Mouse (Mus musculus) neural tube, embryonic 15.5 days (tissue): Measurements from ENCODE around the gene Hist1h2br. TPM values are rescaled to one million over a fixed set of nuclear protein-coding genes. Genes with fewer than 3 reads are reported as not detected.
"Not testable (repeated sequence)": the region's sequence is repeated elsewhere in the genome, so short reads cannot be mapped to it uniquely, and the experiment has no call there.

Experiments
- ATAC-seq: fragments of 200-750 bp; cut with Nextera tagmentation; 2 replicates; pipeline ENCODE4 v1.8.0; 2017; ENCODE audit warnings: mild to moderate bottlenecking, moderate TSS enrichment, moderate library complexity; ENCODE audit not compliant: low FRiP score
- H3K27ac ChIP-seq: fragments of 300-500 bp; sonication (generic); replicated peaks from 2 replicates; pipeline ENCODE4 v1.5.1; 2015; ENCODE audit warnings: mild to moderate bottlenecking, inconsistent platforms
- H3K27me3 ChIP-seq: fragments of 300-500 bp; sonication (generic); replicated peaks from 2 replicates; pipeline ENCODE4 v1.6.1; 2015; ENCODE audit warnings: inconsistent platforms
- H3K36me3 ChIP-seq: fragments of 300-500 bp; sonication (generic); 2 replicates; pipeline ENCODE4 v1.6.1; 2015; ENCODE audit warnings: inconsistent platforms
- H3K4me1 ChIP-seq: fragments of 300-500 bp; sonication (generic); 2 replicates; pipeline ENCODE4 v1.6.1; 2015; ENCODE audit warnings: inconsistent platforms
- H3K4me2 ChIP-seq: fragments of 300-500 bp; sonication (generic); 2 replicates; pipeline ENCODE4 v1.6.1; 2015; ENCODE audit warnings: inconsistent platforms, mild to moderate bottlenecking, moderate library complexity
- H3K4me3 ChIP-seq: fragments of 300-500 bp; sonication (generic); replicated peaks from 2 replicates; pipeline ENCODE4 v1.5.1; 2015; ENCODE audit warnings: mild to moderate bottlenecking, inconsistent platforms
- H3K9ac ChIP-seq: fragments of 300-500 bp; sonication (generic); replicated peaks from 2 replicates; pipeline ENCODE4 v1.6.1; 2015; ENCODE audit warnings: mild to moderate bottlenecking, inconsistent platforms
- H3K9me3 ChIP-seq: fragments of 300-500 bp; sonication (generic); replicated peaks from 2 replicates; pipeline ENCODE4 v1.6.1; 2016; ENCODE audit warnings: inconsistent platforms
- WGBS: fragments of 180-500 bp; shearing (Covaris S2); methylation state at CpG from one replicate; pipeline ENCODE4 v1.1.7; 2015; ENCODE audit warnings: mixed read lengths; 5-methylcytosine and 5-hydroxymethylcytosine counted together
- polyA plus RNA-seq: library from polyadenylated mRNA; unstranded; fragments of >200 nt; fragmentation: Nextera tagmentation; extraction: Ambion mirVana; gene quantifications from 2 replicates; pipeline ENCODE4 v1.2.1, GENCODE M21; 2015

The Hist1h2br gene
- 3.4 and 10.4 TPM in 2 replicates for polyA plus RNA-seq

DNA sequence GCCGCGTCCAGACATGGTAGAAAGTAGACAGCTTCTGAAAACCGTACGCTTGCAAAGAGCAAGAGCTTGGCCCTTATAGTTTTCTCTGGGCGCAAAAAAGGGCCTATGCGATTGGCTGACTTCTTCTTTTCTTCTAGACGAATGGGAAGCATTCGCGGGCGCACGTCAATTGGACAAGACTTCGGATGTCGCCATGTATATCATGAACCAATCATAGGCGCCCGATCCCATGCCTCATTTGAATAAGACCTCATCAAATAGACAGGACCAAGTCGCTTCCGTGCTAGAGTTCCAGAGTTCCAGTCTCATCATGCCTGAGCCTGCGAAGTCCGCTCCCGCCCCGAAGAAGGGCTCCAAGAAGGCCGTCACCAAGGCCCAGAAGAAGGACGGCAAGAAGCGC is at the start of gene Hist1h2br, which contains the start of gene Hist1h2ap:
TSS of gene Hist1h2br (plus strand) at position 283 of the 400 bp plus-strand sequence.
TSS of gene Hist1h2ap (minus strand) at position 47 of the 400 bp plus-strand sequence.
- H3K9ac ChIP-seq, H3K4me3 ChIP-seq, H3K4me2 ChIP-seq, H3K27ac ChIP-seq, H3K9me3 ChIP-seq, H3K36me3 ChIP-seq, H3K27me3 ChIP-seq, H3K4me1 ChIP-seq: not testable (repeated sequence)
- no CpG with 5 or more reads among the region's 24 CpGs for WGBS
- ATAC-seq, result peak; percentile 97

DNA sequence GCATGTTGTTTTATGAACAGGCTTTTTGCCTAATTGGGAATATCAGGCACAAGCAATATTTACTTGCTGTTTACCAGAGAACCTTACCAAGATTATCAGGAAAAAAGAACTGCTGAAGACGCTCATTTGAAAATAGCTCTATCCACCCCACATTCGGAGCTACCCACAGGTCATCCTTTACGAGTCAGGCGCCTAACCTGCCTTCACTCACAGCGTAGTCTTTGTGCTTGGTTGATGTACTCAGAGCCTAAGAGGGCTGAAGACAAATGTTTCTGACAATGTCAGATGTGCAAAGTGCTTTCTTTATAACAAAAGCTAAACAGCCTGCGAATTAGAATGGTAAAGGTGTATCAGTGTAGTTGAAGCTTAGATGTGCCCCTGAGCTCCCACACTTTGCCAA is 49.2 kb upstream of the Hist1h2br start:
- peak overlapping the region; percentile 58; the same call in 1 of the 2 replicates for H3K27ac ChIP-seq
- 18% methylated on average over 6 of the region's 6 CpGs for WGBS
- peaks cover 6% of the 10 kb centered on the region; the same call in 1 of the 2 replicates for H3K27me3 ChIP-seq
- H3K36me3 ChIP-seq, result no peaks in the 10 kb centered on the region
- H3K4me3 ChIP-seq, result no peak overlapping the region
- H3K4me2 ChIP-seq, result peak overlapping the region; percentile 72; the same call in 1 of the 2 replicates
- peaks cover 42% of the 10 kb centered on the region for H3K4me1 ChIP-seq
- ATAC-seq, result no peak
- H3K9me3 ChIP-seq, result no peaks in the 10 kb centered on the region
- H3K9ac ChIP-seq, result no peak overlapping the region; the same call in 1 of the 2 replicates

DNA sequence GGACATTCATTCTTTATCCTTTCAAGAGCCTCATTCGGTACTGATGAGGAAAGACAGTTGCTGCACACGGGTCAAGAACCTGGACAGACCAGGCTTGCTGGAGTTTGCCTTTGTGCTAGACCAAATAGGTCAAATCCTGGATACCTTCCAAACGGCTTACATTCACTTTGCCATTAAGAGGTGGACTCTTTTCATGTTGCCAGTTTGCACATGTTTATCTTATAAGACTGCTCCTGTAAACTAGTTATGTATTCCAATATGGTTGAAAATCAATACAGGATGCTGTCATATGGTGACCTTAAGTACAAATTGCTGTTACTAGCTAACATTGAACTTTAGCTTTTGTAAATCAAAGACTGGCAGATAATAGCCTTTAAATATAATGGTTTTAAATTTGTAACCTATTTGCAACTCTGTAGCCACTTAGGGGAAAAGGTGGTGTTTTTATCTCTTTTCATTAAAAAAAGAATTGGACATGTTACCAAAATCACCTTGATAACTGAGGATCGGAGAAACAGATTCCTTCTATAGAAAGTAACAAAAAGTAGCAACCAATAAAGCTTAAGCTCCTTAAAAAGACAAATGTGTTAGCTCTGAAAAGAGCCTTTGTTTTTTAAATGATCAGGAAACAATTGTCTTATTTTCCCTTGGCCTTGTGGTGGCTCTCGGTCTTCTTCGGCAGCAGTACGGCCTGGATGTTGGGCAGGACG is 47.2 kb upstream of the Hist1h2br start:
- 3% methylated on average over 8 of the region's 8 CpGs for WGBS
- H3K4me3 ChIP-seq, result peak overlapping the region; percentile 40
- no peaks in the 10 kb centered on the region for H3K9me3 ChIP-seq
- no peaks in the 10 kb centered on the region for H3K36me3 ChIP-seq
- no peak for ATAC-seq
- H3K4me1 ChIP-seq, result peaks cover 37% of the 10 kb centered on the region
- peak overlapping the region; percentile 71 for H3K27ac ChIP-seq
- peak overlapping the region; percentile 67 for H3K4me2 ChIP-seq
- no peaks in the 10 kb centered on the region for H3K27me3 ChIP-seq
- 0 out of 2 replicates have a peak overlapping the region, but pooled peaks have one; percentile 30 for H3K9ac ChIP-seq

DNA sequence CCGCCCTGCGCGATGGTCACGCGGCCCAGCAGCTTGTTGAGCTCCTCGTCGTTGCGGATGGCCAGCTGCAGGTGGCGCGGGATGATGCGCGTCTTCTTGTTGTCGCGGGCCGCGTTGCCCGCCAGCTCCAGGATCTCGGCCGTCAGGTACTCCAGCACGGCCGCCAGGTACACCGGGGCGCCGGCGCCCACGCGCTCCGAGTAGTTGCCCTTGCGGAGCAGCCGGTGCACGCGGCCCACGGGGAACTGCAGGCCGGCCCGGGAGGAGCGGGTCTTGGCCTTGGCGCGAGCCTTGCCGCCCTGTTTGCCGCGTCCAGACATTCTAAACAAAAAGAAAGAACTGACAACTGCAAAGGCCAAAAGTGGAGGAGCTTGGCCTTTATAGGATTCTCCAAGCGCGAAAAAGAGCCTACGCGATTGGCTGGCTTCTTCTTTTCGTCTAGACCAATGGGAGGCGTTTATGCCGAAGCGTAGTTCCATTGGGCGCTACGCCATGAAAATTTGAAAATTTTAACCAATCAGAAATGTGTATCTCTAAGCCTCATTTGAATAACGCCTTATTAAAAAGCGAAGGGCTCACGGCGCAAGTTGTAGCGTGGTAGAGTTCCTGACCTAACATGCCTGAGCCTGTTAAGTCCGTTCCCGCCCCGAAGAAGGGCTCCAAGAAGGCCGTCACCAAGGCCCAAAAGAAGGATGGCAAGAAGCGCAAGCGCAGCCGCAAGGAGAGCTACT is 46.5 kb upstream of the Hist1h2br start, which contains the start of the genes Hist1h2an and Hist1h2bp:
TSS of gene Hist1h2an (minus strand) at position 320 of the 731 bp plus-strand sequence.
TSS of gene Hist1h2bp (plus strand) at position 563 of the 731 bp plus-strand sequence.
- not testable (repeated sequence) for H3K9me3 ChIP-seq, H3K36me3 ChIP-seq, H3K27me3 ChIP-seq
- Histone ChIP-seq H3K9ac (0 out of 2 replicates have a peak within 1 kb of the TSS, but pooled peaks have one; percentile 34), H3K4me1 (peaks cover 37% of the 10 kb centered on the region), H3K4me2 (peak within 1 kb of the TSS; percentile 67), H3K4me3 (peak within 1 kb of the TSS; percentile 40), H3K27ac (peak within 1 kb of the TSS; percentile 72)
- under 1% methylated on average over 38 of the region's 63 CpGs for WGBS
- peak; percentile 96 for ATAC-seq

DNA sequence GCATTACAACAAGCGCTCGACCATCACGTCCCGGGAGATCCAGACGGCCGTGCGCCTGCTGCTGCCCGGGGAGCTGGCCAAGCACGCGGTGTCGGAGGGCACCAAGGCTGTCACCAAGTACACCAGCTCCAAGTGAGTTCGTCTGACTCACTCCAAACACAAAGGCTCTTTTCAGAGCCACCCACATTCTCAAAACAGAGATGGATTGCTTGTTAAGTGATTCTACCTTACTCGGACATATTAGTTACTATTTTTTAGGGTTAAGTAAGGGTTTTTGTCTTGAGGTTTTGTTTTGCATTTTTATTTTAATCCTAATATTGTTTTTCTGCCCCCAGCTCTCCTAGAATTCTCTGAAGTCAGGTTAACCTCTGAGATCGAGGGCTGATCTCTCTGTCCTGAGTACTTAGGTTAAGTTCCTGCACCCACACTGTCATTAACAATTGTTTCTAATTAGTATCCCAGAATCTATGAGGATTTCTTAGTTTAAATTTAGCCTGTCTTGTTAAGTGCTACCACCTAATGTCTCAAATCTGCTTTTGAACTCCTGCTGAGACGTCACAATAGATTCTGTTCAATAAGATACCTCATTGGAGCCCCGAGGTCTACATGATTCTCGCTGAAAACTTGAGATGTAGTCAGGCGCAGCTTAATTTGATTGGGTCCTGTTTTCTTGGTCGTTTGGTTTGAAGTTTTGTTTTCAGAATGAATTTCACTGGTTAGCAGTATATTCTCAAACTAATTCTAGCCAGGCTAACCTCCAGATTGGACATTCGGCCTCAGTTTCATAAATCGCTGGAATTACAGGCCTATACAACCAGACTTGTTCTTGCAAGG is 45.6 kb upstream of the Hist1h2br start:
- Histone ChIP-seq H3K4me1 (peaks cover 29% of the 10 kb centered on the region), H3K4me2 (peak overlapping the region; percentile 67), H3K9me3 (no peaks in the 10 kb centered on the region), H3K27me3 (no peaks in the 10 kb centered on the region), H3K36me3 (no peaks in the 10 kb centered on the region), H3K4me3 (peak overlapping the region; percentile 40), H3K27ac (0 out of 2 replicates have a peak overlapping the region, but pooled peaks have one; percentile 33), H3K9ac (0 out of 2 replicates have a peak overlapping the region, but pooled peaks have one; percentile 34)
- 12% methylated on average over 16 of the region's 21 CpGs for WGBS
- peak; percentile 6 for ATAC-seq

DNA sequence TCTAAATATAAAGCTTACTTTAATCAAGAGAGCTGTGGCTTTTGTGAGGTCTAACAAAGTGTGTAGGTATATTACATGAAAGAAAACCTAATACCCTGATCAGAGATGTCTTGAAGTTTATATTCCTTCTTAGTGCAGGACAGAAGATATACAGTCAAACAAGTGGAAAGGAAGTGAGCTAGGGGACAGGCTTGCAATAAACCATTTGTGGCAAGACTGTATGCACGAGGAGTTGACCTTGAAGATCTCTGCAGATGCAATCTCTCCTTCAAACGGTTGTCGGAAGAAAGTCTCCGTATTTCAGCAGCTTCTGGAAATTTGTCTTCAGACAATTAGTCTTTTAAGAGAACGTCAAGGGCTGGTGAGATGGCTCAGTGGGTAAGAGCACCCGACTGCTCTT is 43.6 kb upstream of the Hist1h2br start:
- no peak overlapping the region for H3K4me3 ChIP-seq
- WGBS, result 62% methylated on average over 6 of the region's 6 CpGs
- no peaks in the 10 kb centered on the region for H3K36me3 ChIP-seq
- no peaks in the 10 kb centered on the region for H3K27me3 ChIP-seq
- no peak overlapping the region for H3K27ac ChIP-seq
- H3K9ac ChIP-seq, result no peak overlapping the region
- no peak for ATAC-seq
- H3K4me1 ChIP-seq, result peaks cover 19% of the 10 kb centered on the region
- no peak overlapping the region for H3K4me2 ChIP-seq
- no peaks in the 10 kb centered on the region for H3K9me3 ChIP-seq

DNA sequence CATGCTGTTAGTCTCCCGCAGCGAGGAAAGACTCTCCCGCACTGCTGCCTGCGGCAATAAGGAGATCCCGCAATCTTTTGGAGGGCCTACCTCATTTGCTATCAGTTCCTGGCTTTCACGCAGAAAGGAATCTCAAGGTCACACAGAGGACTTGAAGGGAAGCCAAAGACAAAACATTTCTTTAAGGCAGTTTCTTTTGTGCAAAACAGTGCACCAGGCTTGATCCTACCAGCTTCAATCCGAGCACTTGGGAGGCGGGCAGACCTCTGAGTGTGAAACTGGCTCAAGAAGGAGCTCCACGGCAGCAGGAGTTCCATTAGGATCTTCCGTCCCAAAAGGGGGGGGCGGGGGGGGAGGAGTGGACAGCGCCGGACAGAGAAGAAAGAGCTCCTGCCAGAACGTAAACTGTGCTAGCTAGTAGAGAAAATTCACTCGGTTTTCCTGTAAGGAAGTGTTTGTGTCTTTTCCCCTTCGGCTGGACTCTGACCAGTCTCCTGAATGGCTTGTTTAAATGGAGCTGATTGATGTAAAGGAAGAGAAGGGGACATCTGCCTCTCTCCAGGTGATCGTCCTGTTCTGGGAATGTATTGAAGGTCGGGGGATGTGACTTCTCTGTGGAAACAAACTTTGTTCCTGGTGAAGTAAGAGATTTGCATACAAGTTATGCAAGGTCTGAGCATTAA is 42.8 kb upstream of the Hist1h2br start:
- H3K27ac ChIP-seq, result no peak overlapping the region
- 6% methylated on average over 18 of the region's 18 CpGs for WGBS

DNA sequence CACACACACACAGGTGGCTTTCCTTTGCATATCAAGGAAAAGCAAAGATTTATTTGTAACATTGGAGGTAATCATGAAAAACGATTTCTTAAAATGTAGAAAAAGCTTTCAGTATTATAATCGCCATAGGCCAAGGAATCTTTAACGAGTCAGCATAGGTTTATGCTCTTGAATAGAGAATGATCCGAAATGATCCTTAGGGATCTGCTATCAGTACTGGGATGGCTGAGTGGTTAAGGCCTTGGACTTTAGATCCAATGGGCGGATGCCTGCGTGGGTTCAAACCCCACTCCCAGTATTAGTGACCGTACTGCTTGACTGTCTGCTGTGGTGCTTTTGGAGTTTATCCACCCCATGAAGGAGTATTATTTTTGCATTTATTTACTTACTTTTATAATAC is 38.0 kb upstream of the Hist1h2br start:
- 97% methylated on average over 7 of the region's 7 CpGs for WGBS
- no peaks in the 10 kb centered on the region for H3K27me3 ChIP-seq
- no peaks in the 10 kb centered on the region for H3K36me3 ChIP-seq
- no peak overlapping the region for H3K4me2 ChIP-seq
- no peak overlapping the region for H3K9ac ChIP-seq
- peaks cover 5% of the 10 kb centered on the region; the same call in 1 of the 2 replicates for H3K4me1 ChIP-seq
- no peaks in the 10 kb centered on the region for H3K9me3 ChIP-seq
- H3K4me3 ChIP-seq, result no peak overlapping the region
- no peak overlapping the region for H3K27ac ChIP-seq
- ATAC-seq, result no peak

More for the DNA sequence above, 42.8 kb upstream of the Hist1h2br start:
- H3K9me3 ChIP-seq, result no peaks in the 10 kb centered on the region
- ATAC-seq, result no peak
- H3K9ac ChIP-seq, result peak overlapping the region; percentile 28; the same call in 1 of the 2 replicates
- H3K4me2 ChIP-seq, result peak overlapping the region; percentile 46
- no peaks in the 10 kb centered on the region for H3K27me3 ChIP-seq
- no peaks in the 10 kb centered on the region for H3K36me3 ChIP-seq
- H3K4me3 ChIP-seq, result 0 out of 2 replicates have a peak overlapping the region, but pooled peaks have one; percentile 4
- H3K4me1 ChIP-seq, result peaks cover 19% of the 10 kb centered on the region

DNA sequence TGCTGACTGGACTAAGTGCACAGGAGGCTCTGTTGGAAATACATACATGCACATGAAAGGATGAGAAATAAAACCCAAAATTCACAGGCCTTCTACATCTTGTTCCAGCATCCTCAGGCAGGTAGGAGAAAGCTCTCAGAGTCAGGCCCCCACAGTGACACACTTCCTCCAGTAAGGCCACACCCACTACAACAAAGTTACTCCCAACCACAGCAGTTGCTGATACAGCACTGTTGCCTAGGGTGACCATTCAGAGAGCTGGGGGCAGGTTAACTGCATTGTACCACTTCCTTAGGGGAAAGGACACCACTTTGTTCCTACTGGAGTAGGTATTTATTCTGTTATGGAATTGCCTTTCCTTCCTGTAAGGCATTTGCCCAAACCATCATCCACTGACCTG is 36.4 kb upstream of the Hist1h2br start:
- H3K4me2 ChIP-seq, H3K4me1 ChIP-seq, H3K9ac ChIP-seq, H3K27me3 ChIP-seq, H3K9me3 ChIP-seq, H3K27ac ChIP-seq, H3K36me3 ChIP-seq, ATAC-seq, H3K4me3 ChIP-seq: not testable (repeated sequence)

DNA sequence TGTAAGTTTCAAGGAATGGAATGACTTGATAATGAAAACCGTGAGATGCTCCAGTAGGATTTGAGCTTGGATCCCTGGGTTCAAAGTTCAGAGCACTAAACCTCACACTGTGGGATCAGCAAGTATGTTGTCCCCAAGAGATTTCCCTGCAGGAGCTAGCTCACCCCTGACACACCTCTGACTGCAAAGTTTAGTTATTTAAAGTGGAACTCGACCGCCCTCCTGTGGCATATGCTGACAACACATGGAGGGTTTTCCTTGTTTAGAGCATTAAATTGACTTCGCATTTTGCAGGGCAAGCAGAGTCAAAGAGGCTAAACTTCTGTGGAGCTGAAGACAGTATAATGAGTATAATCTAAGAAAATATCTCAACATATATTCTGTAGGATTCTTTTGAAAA is 30.5 kb upstream of the Hist1h2br start:
- not testable (repeated sequence) for H3K27ac ChIP-seq

More for the DNA sequence above, 30.5 kb upstream of the Hist1h2br start:
- not testable (repeated sequence) for H3K4me3 ChIP-seq, H3K36me3 ChIP-seq, H3K9me3 ChIP-seq, H3K9ac ChIP-seq, H3K4me1 ChIP-seq, H3K27me3 ChIP-seq, H3K4me2 ChIP-seq
- no CpG with 5 or more reads among the region's 4 CpGs for WGBS
- peak; percentile 79 for ATAC-seq
